Mouse (Mus musculus): ENCODE measurements around the gene Pecr. TPM values are rescaled to one million over a fixed set of nuclear protein-coding genes. Genes with fewer than 3 reads are reported as not detected.

Gene Pecr
- 22.9 and 23.4 TPM in 2 replicates for polyA plus RNA-seq (2015; fragmentation: Nextera tagmentation; extraction: Ambion mirVana)

GRCm38 (mm10) chr1:72283992-72284485 is at the start of gene Pecr, which contains the start of gene Tmem169:
Gene Pecr, minus strand, starts transcription at chr1:72284314.
Gene Tmem169, plus strand, starts transcription at chr1:72284369.
- Histone ChIP-seq H3K9me3 (replicated peaks; ENCODE audit: control insufficient read depth, low read length) (no peaks in the 10 kb centered on the region), H3K4me2 (ENCODE audit: low read depth, low read length) (peak within 1 kb of the TSS; percentile 99), H3K4me3 (ENCODE audit: low read length) (peak within 1 kb of the TSS; percentile 85), H3K27ac (ENCODE audit: low read length) (peak within 1 kb of the TSS; percentile 61), H3K27me3 (ENCODE audit: control insufficient read depth, insufficient read depth, low read length) (no peaks in the 10 kb centered on the region), H3K36me3 (ENCODE audit: control insufficient read depth, insufficient read depth) (no peaks in the 10 kb centered on the region), H3K4me1 (ENCODE audit: control insufficient read depth, insufficient read depth, low read length) (no peaks in the 10 kb centered on the region), H3K9ac (ENCODE audit: low read length) (peak within 1 kb of the TSS; percentile 86)
- ATAC-seq (replicated peaks; ENCODE audit: extremely low read depth, insufficient read depth, low FRiP score) = peak; percentile 100
- WGBS = under 1% methylated on average over 30 of the region's 30 CpGs

GRCm38 (mm10) chr1:72326162-72326821 is 42.2 kb upstream of the Pecr start:
- no peaks in the 10 kb centered on the region for H3K4me1 ChIP-seq (ENCODE audit: control insufficient read depth, insufficient read depth, low read length)
- 73% methylated on average over 11 of the region's 11 CpGs for WGBS
- H3K9me3 ChIP-seq (replicated peaks; ENCODE audit: control insufficient read depth, low read length) = no peaks in the 10 kb centered on the region
- H3K27ac ChIP-seq (ENCODE audit: low read length) = no peak overlapping the region
- H3K9ac ChIP-seq (ENCODE audit: low read length) = no peak overlapping the region
- H3K36me3 ChIP-seq (ENCODE audit: control insufficient read depth, insufficient read depth) = peaks cover 9% of the 10 kb centered on the region
- no peak overlapping the region for H3K4me3 ChIP-seq (ENCODE audit: low read length)
- 0 out of 2 replicates have a peak, but pooled peaks have one; percentile 37 for ATAC-seq (replicated peaks; ENCODE audit: extremely low read depth, insufficient read depth, low FRiP score)
- H3K27me3 ChIP-seq (ENCODE audit: control insufficient read depth, insufficient read depth, low read length) = no peaks in the 10 kb centered on the region
- no peak overlapping the region for H3K4me2 ChIP-seq (ENCODE audit: low read depth, low read length)

GRCm38 (mm10) chr1:72323248-72323647 is 39.1 kb upstream of the Pecr start:
- no peak overlapping the region for H3K4me2 ChIP-seq (ENCODE audit: low read depth, low read length)
- no peak overlapping the region for H3K4me3 ChIP-seq (ENCODE audit: low read length)
- no peaks in the 10 kb centered on the region for H3K9me3 ChIP-seq (replicated peaks; ENCODE audit: control insufficient read depth, low read length)
- H3K36me3 ChIP-seq (ENCODE audit: control insufficient read depth, insufficient read depth) = peaks cover 10% of the 10 kb centered on the region
- H3K4me1 ChIP-seq (ENCODE audit: control insufficient read depth, insufficient read depth, low read length) = no peaks in the 10 kb centered on the region
- 93% methylated on average over 4 of the region's 4 CpGs for WGBS
- H3K9ac ChIP-seq (ENCODE audit: low read length) = no peak overlapping the region
- no peak overlapping the region for H3K27ac ChIP-seq (ENCODE audit: low read length)
- H3K27me3 ChIP-seq (ENCODE audit: control insufficient read depth, insufficient read depth, low read length) = no peaks in the 10 kb centered on the region
- ATAC-seq (replicated peaks; ENCODE audit: extremely low read depth, insufficient read depth, low FRiP score) = no peak

GRCm38 (mm10) chr1:72320759-72321158 is 36.6 kb upstream of the Pecr start:
- H3K36me3 ChIP-seq (ENCODE audit: control insufficient read depth, insufficient read depth) = peaks cover 14% of the 10 kb centered on the region
- no peaks in the 10 kb centered on the region for H3K9me3 ChIP-seq (replicated peaks; ENCODE audit: control insufficient read depth, low read length)
- no peak for ATAC-seq (replicated peaks; ENCODE audit: extremely low read depth, insufficient read depth, low FRiP score)
- no peak overlapping the region for H3K4me2 ChIP-seq (ENCODE audit: low read depth, low read length)
- no peaks in the 10 kb centered on the region for H3K4me1 ChIP-seq (ENCODE audit: control insufficient read depth, insufficient read depth, low read length)
- H3K9ac ChIP-seq (ENCODE audit: low read length) = no peak overlapping the region
- 85% methylated on average over 5 of the region's 5 CpGs for WGBS
- no peak overlapping the region for H3K4me3 ChIP-seq (ENCODE audit: low read length)
- no peak overlapping the region for H3K27ac ChIP-seq (ENCODE audit: low read length)
- no peaks in the 10 kb centered on the region; the same call in 1 of the 2 replicates for H3K27me3 ChIP-seq (ENCODE audit: control insufficient read depth, insufficient read depth, low read length)

- no peaks in the 10 kb centered on the region; the same call in 1 of the 2 replicates for H3K27me3 ChIP-seq (ENCODE audit: control insufficient read depth, insufficient read depth, low read length)
- ATAC-seq (replicated peaks; ENCODE audit: extremely low read depth, insufficient read depth, low FRiP score) = no peak
Observed at GRCm38 (mm10) chr1:72316901-72317300, 32.8 kb upstream of the Pecr start.

GRCm38 (mm10) chr1:72316409-72316808 is 32.3 kb upstream of the Pecr start:
- no peak overlapping the region for H3K27ac ChIP-seq (ENCODE audit: low read length)
- H3K4me3 ChIP-seq (ENCODE audit: low read length) = no peak overlapping the region
- 46% methylated on average over 8 of the region's 8 CpGs for whole genome bisulfite sequencing
- H3K9ac ChIP-seq (ENCODE audit: low read length) = no peak overlapping the region
- peaks cover 18% of the 10 kb centered on the region for H3K36me3 ChIP-seq (ENCODE audit: control insufficient read depth, insufficient read depth)
- H3K4me2 ChIP-seq (ENCODE audit: low read depth, low read length) = no peak overlapping the region
- H3K4me1 ChIP-seq (ENCODE audit: control insufficient read depth, insufficient read depth, low read length) = no peaks in the 10 kb centered on the region
- ATAC-seq (replicated peaks; ENCODE audit: extremely low read depth, insufficient read depth, low FRiP score) = no peak
- H3K9me3 ChIP-seq (replicated peaks; ENCODE audit: control insufficient read depth, low read length) = no peaks in the 10 kb centered on the region
- no peaks in the 10 kb centered on the region; the same call in 1 of the 2 replicates for H3K27me3 ChIP-seq (ENCODE audit: control insufficient read depth, insufficient read depth, low read length)

More at GRCm38 (mm10) chr1:72316901-72317300, 32.8 kb upstream of the Pecr start:
- Histone ChIP-seq H3K4me3 (ENCODE audit: low read length) (no peak overlapping the region), H3K9me3 (replicated peaks; ENCODE audit: control insufficient read depth, low read length) (no peaks in the 10 kb centered on the region), H3K36me3 (ENCODE audit: control insufficient read depth, insufficient read depth) (peaks cover 18% of the 10 kb centered on the region), H3K9ac (ENCODE audit: low read length) (no peak overlapping the region), H3K27ac (ENCODE audit: low read length) (no peak overlapping the region), H3K4me1 (ENCODE audit: control insufficient read depth, insufficient read depth, low read length) (no peaks in the 10 kb centered on the region), H3K4me2 (ENCODE audit: low read depth, low read length) (no peak overlapping the region)
- WGBS = 70% methylated on average over 7 of the region's 7 CpGs

- ATAC-seq (replicated peaks; ENCODE audit: extremely low read depth, insufficient read depth, low FRiP score) = no peak
- H3K9ac ChIP-seq (ENCODE audit: low read length) = no peak overlapping the region
- no peak overlapping the region for H3K4me3 ChIP-seq (ENCODE audit: low read length)
- no peak overlapping the region for H3K27ac ChIP-seq (ENCODE audit: low read length)
- no peak overlapping the region for H3K4me2 ChIP-seq (ENCODE audit: low read depth, low read length)
- no peaks in the 10 kb centered on the region for H3K9me3 ChIP-seq (replicated peaks; ENCODE audit: control insufficient read depth, low read length)
- H3K4me1 ChIP-seq (ENCODE audit: control insufficient read depth, insufficient read depth, low read length) = no peaks in the 10 kb centered on the region
- peaks cover 18% of the 10 kb centered on the region for H3K36me3 ChIP-seq (ENCODE audit: control insufficient read depth, insufficient read depth)
- H3K27me3 ChIP-seq (ENCODE audit: control insufficient read depth, insufficient read depth, low read length) = no peaks in the 10 kb centered on the region; the same call in 1 of the 2 replicates
- WGBS = 82% methylated on average over 4 of the region's 4 CpGs
Observed at GRCm38 (mm10) chr1:72315447-72315846, 31.3 kb upstream of the Pecr start.

- no peak overlapping the region for H3K4me2 ChIP-seq (ENCODE audit: low read depth, low read length)
- no peaks in the 10 kb centered on the region for H3K9me3 ChIP-seq (replicated peaks; ENCODE audit: control insufficient read depth, low read length)
- 72% methylated on average over 5 of the region's 5 CpGs for WGBS
- H3K4me1 ChIP-seq (ENCODE audit: control insufficient read depth, insufficient read depth, low read length) = no peaks in the 10 kb centered on the region
- ATAC-seq (replicated peaks; ENCODE audit: extremely low read depth, insufficient read depth, low FRiP score) = no peak
- H3K9ac ChIP-seq (ENCODE audit: low read length) = no peak overlapping the region
- no peak overlapping the region for H3K4me3 ChIP-seq (ENCODE audit: low read length)
- no peak overlapping the region for H3K27ac ChIP-seq (ENCODE audit: low read length)
- H3K27me3 ChIP-seq (ENCODE audit: control insufficient read depth, insufficient read depth, low read length) = no peaks in the 10 kb centered on the region; the same call in 1 of the 2 replicates
- H3K36me3 ChIP-seq (ENCODE audit: control insufficient read depth, insufficient read depth) = peaks cover 14% of the 10 kb centered on the region
Observed at GRCm38 (mm10) chr1:72313399-72314039, 29.4 kb upstream of the Pecr start.

All from heart, embryonic 16.5 days (tissue).